Mouse (Mus musculus) brain, embryonic 14.5 days (tissue): ENCODE measurements at regions not wholly inside any gene's neighbourhood (a gene's known extent, or its start where the extent isn't known, plus 50 kb on each side); places are given as distances from the start of the nearest gene placed in this dataset.

ENCODE experiments used
- DNase-seq: peaks from one replicate; pipeline ENCODE4 v3.0.0-alpha.2; 2011; ENCODE audit warnings: low read depth
- CTCF ChIP-seq: fragments of 200-500 bp; IDR thresholded peaks from 2 replicates; pipeline ENCODE4 v1.5.1; 2012; ENCODE audit warnings: inconsistent platforms, mild to moderate bottlenecking, moderate library complexity, borderline replicate concordance; ENCODE audit not compliant: insufficient read depth, insufficient read length; ENCODE audit errors: extremely low read depth
- POLR2A ChIP-seq: fragments of 200-500 bp; IDR thresholded peaks from 2 replicates; pipeline ENCODE4 v1.6.1; 2012; ENCODE audit warnings: mild to moderate bottlenecking, inconsistent platforms, borderline replicate concordance; ENCODE audit not compliant: poor library complexity, insufficient read depth, insufficient read length, severe bottlenecking; ENCODE audit errors: extremely low read depth

DNA sequence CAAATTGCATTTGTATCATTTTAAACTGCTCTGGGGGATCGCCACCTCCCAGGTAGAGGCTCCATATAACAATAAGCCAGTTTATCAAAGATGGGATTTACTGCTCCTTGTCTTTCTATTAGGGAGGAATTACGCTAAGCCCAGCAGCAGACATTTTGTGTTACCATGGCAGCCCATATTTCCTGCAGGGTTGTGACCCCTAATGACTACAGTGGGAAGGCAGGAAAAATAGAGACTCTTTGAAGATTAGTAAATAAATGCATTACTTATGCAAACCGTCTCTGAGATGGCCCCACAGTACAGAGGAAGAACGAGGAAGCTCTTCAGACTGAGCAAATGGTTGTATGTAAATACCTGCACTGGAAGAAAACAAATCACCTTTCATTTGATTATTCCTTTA lies 237.5 kb upstream of the Zic3 start:
- DNase-seq, result peak; percentile 68
- no peak for TF ChIP-seq POLR2A

DNA sequence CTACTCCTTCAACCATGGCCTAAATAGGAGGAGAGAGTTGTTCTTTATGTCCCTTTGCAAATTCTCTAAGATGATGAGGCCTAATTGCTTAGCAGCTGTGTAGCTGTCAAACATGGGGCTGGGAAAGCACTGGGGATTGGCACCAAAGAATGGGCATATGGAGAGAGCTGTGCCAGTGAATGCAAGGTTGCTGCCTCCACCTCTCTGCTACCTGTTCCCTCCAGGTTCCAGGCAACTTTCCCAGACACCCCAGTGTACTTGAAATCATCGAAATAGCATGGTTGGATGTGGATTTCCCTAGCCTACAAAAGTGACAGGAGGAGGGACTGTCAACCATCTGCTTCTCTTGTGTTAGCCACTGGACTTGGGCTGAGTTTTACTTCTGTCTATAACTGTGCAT lies 234.9 kb upstream of the Zic3 start:
- peak; percentile 31 for DNase-seq
- TF ChIP-seq CTCF, result no peak
- TF ChIP-seq POLR2A, result no peak

DNA sequence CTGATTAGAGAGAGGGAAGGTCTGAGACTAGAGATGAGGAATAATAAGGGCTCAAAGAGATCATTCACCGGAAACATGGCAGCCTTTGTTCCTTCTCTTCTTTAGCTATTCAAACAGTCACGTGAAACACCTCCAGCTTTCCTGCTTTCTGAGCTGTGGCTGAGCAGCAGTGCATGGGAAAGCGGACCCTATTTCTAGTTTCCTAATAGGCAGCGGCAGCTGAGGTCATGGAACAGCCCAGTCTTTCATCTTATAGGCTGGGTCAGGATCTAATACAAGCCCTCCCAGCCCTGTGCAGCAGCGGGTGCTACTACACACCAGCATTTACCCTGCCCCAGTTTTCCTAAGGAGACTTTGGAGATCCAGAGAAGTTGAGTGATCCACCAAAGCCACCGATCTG lies 224.5 kb upstream of the Zic3 start:
- DNase-seq, result peak; percentile 75
- TF ChIP-seq POLR2A, result no peak
- TF ChIP-seq CTCF, result no peak

DNA sequence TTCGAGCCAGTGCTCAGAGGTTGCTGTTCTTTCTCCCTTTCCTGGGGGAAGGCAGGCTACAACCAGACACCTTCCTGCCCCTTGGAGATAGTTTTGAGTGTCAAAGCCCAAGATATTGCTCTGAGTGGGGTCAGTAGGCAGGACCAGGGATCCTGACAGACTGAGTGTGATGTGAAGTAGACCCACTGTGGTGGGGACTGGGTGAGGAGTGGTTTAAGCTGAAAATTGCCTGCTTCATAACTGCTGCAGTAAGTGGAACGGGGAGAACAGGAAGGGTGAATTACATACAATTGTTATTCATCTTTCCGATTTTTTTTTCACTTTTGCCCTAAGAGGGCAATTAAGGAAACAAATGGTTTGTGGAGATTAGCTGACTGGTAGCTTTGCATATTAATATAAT lies 224.1 kb upstream of the Zic3 start:
- DNase-seq, result no peak
- TF ChIP-seq POLR2A (no peak), CTCF (no peak)

DNA sequence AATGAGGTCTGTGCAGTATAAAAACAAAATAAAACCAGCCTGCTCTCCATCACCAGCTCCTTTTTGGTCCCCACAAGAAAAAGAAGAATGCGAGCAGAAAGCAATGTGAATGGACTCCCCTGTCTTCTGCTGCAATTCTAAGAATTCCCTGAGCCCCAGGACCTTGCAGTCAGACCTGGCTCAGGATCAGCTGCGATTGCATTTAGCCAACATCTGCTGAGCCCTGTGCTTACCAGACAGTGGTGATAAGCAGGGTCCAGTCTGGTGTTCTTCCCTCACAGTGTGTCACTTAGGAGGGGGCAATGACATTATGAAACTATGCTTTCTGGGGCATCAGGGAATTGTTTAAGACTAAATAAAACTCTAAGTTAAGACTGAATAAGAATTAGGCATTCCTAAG lies 223.6 kb upstream of the Zic3 start:
- TF ChIP-seq CTCF (no peak), POLR2A (no peak)

More for the DNA sequence above, 223.6 kb upstream of the Zic3 start:
- DNase-seq, result peak; percentile 36
